Mouse (Mus musculus) forebrain, postnatal 0 days (tissue): ENCODE results near the gene Ttc9b. TPM values are rescaled to one million over a fixed set of nuclear protein-coding genes. Genes with fewer than 3 reads are reported as not detected.

Source experiments
- ATAC-seq: fragments of 200-750 bp; cut with Nextera tagmentation; 2 replicates; pipeline ENCODE4 v1.8.0; 2017; ENCODE audit warnings: mild to moderate bottlenecking, moderate library complexity
- DNase-seq: peaks from one replicate; pipeline ENCODE4 v3.0.0-alpha.2; 2015
- H3K27ac ChIP-seq: fragments of 300-500 bp; sonication (generic); 2 replicates; pipeline ENCODE4 v1.5.1; 2014; ENCODE audit warnings: low read depth, mild to moderate bottlenecking, antibody characterized with exemption, low read length, moderate library complexity, mixed read lengths
- H3K27me3 ChIP-seq: fragments of 300-500 bp; sonication (generic); 2 replicates; pipeline ENCODE4 v1.6.1; 2014; ENCODE audit warnings: mild to moderate bottlenecking, low read length, mixed read lengths; ENCODE audit not compliant: insufficient read depth
- H3K36me3 ChIP-seq: fragments of 300-500 bp; sonication (generic); 2 replicates; pipeline ENCODE4 v1.6.1; 2014; ENCODE audit warnings: mild to moderate bottlenecking, moderate library complexity; ENCODE audit not compliant: insufficient read depth
- H3K4me1 ChIP-seq: fragments of 300-500 bp; sonication (generic); 2 replicates; pipeline ENCODE4 v1.6.1; 2014; ENCODE audit warnings: antibody characterized with exemption; ENCODE audit not compliant: insufficient read depth
- H3K4me2 ChIP-seq: fragments of 300-500 bp; sonication (generic); 2 replicates; pipeline ENCODE4 v1.6.1; 2014; ENCODE audit warnings: low read depth, mild to moderate bottlenecking, moderate library complexity
- H3K4me3 ChIP-seq: fragments of 300-500 bp; sonication (generic); 2 replicates; pipeline ENCODE4 v1.5.1; 2014; ENCODE audit warnings: low read depth, low read length, mixed read lengths
- H3K9ac ChIP-seq: fragments of 300-500 bp; sonication (generic); 2 replicates; pipeline ENCODE4 v1.6.1; 2014; ENCODE audit warnings: mild to moderate bottlenecking
- H3K9me3 ChIP-seq: fragments of 300-500 bp; sonication (generic); 2 replicates; pipeline ENCODE4 v1.6.1; 2016; ENCODE audit warnings: low read length
- CTCF ChIP-seq: sonication (generic); IDR thresholded peaks from 2 replicates; pipeline ENCODE4 v1.5.1; 2016; ENCODE audit warnings: antibody characterized with exemption, control low read depth, low read depth
- WGBS: fragments of 180-500 bp; shearing (Covaris S2); extraction: QIAGEN DNeasy Blood & Tissue Kit; methylation state at CpG from one replicate; pipeline ENCODE4 v1.1.7; 2014; 5-methylcytosine and 5-hydroxymethylcytosine counted together
- polyA plus RNA-seq: library from polyadenylated mRNA; unstranded; fragments of >200 nt; fragmentation: Nextera tagmentation; extraction: Ambion mirVana; gene quantifications from 2 replicates; pipeline ENCODE4 v1.2.1, GENCODE M21; 2015
- total RNA-seq: library from RNA; depleted of rRNA; stranded (reverse); fragments of >200 nt; gene quantifications from 2 replicates; pipeline ENCODE4 v1.2.3, GENCODE M21; 2014

Gene Ttc9b
- total and polyA plus RNA-seq, 2 experiments from 2014 or later: 95.8 to 116 TPM

- Histone ChIP-seq H3K27ac (no peak overlapping the region), H3K9ac (no peak overlapping the region), H3K27me3 (no peaks in the 10 kb centered on the region), H3K4me2 (no peak overlapping the region), H3K4me3 (no peak overlapping the region), H3K4me1 (no peaks in the 10 kb centered on the region), H3K36me3 (no peaks in the 10 kb centered on the region), H3K9me3 (no peaks in the 10 kb centered on the region)
- 0 out of 2 replicates have a peak, but pooled peaks have one; percentile 30 for ATAC-seq
- no peak for DNase-seq
- 54% methylated on average over 1 of the region's 1 CpGs for WGBS
- peak; percentile 14; the same call in 1 of the 2 replicates for TF ChIP-seq CTCF
Observed at GRCm38 (mm10) chr7:27644471-27644870, 9.2 kb upstream of the Ttc9b start.

- H3K36me3 ChIP-seq: no peaks in the 10 kb centered on the region
- ATAC-seq (no peak), DNase-seq (no peak)
- H3K4me3 ChIP-seq: no peak overlapping the region
- H3K4me2 ChIP-seq: no peak overlapping the region
- H3K27me3 ChIP-seq: no peaks in the 10 kb centered on the region
- H3K27ac ChIP-seq: no peak overlapping the region
- no peak for TF ChIP-seq CTCF
- no peaks in the 10 kb centered on the region for H3K9me3 ChIP-seq
- no peak overlapping the region for H3K9ac ChIP-seq
- H3K4me1 ChIP-seq: no peaks in the 10 kb centered on the region
- 89% methylated on average over 7 of the region's 7 CpGs for WGBS
Observed at GRCm38 (mm10) chr7:27646516-27646915, 7.2 kb upstream of the Ttc9b start.

GRCm38 (mm10) chr7:27647281-27648002 is 6.3 kb upstream of the Ttc9b start:
- DNase-seq (no peak), ATAC-seq (no peak)
- H3K4me1 ChIP-seq: no peaks in the 10 kb centered on the region
- no peak overlapping the region for H3K4me3 ChIP-seq
- no peaks in the 10 kb centered on the region for H3K27me3 ChIP-seq
- H3K9me3 ChIP-seq: no peaks in the 10 kb centered on the region
- no peak for TF ChIP-seq CTCF
- H3K9ac ChIP-seq: no peak overlapping the region
- 75% methylated on average over 6 of the region's 6 CpGs for WGBS
- H3K27ac ChIP-seq: no peak overlapping the region
- H3K4me2 ChIP-seq: no peak overlapping the region
- no peaks in the 10 kb centered on the region for H3K36me3 ChIP-seq

GRCm38 (mm10) chr7:27649723-27650122 is 4.0 kb upstream of the Ttc9b start:
- Histone ChIP-seq H3K9me3 (no peaks in the 10 kb centered on the region), H3K36me3 (no peaks in the 10 kb centered on the region), H3K4me1 (0 out of 2 replicates have a peak, but pooled peaks cover 5% of the 10 kb centered on the region), H3K4me2 (no peak overlapping the region), H3K27me3 (no peaks in the 10 kb centered on the region), H3K9ac (no peak overlapping the region), H3K4me3 (no peak overlapping the region), H3K27ac (no peak overlapping the region)
- no peak for TF ChIP-seq CTCF
- 92% methylated on average over 11 of the region's 11 CpGs for WGBS
- DNase-seq (no peak), ATAC-seq (no peak)

GRCm38 (mm10) chr7:27650949-27651348 is 2.8 kb upstream of the Ttc9b start:
- Histone ChIP-seq H3K4me2 (no peak overlapping the region), H3K4me1 (peaks cover 11% of the 10 kb centered on the region; the same call in 1 of the 2 replicates)
- no peak for ATAC-seq

GRCm38 (mm10) chr7:27654607-27655276 is 1.0 kb downstream of the Ttc9b start:
- H3K36me3 ChIP-seq: peaks cover 35% of the 10 kb centered on the region
- no peaks in the 10 kb centered on the region for H3K9me3 ChIP-seq
- no peaks in the 10 kb centered on the region for H3K27me3 ChIP-seq
- peak overlapping the region; percentile 94; the same call in 1 of the 2 replicates for H3K27ac ChIP-seq
- ATAC-seq (no peak), DNase-seq (peak; percentile 60)
- TF ChIP-seq CTCF: peak; percentile 68
- WGBS: 66% methylated on average over 20 of the region's 20 CpGs
- H3K9ac ChIP-seq: peak overlapping the region; percentile 93
- H3K4me3 ChIP-seq: peak overlapping the region; percentile 69
- H3K4me2 ChIP-seq: peak overlapping the region; percentile 72
- H3K4me1 ChIP-seq: peaks cover 15% of the 10 kb centered on the region; the same call in 1 of the 2 replicates

More at GRCm38 (mm10) chr7:27650949-27651348, 2.8 kb upstream of the Ttc9b start:
- TF ChIP-seq CTCF: peak; percentile 70
- H3K9ac ChIP-seq: no peak overlapping the region
- no peak overlapping the region for H3K4me3 ChIP-seq
- WGBS: 8% methylated on average over 10 of the region's 10 CpGs
- H3K27ac ChIP-seq: no peak overlapping the region
- H3K27me3 ChIP-seq: no peaks in the 10 kb centered on the region
- H3K36me3 ChIP-seq: peaks cover 2% of the 10 kb centered on the region; the same call in 1 of the 2 replicates
- no peaks in the 10 kb centered on the region for H3K9me3 ChIP-seq
- DNase-seq: peak; percentile 85

- TF ChIP-seq CTCF: no peak
- H3K9me3 ChIP-seq: no peaks in the 10 kb centered on the region
- ATAC-seq (no peak), DNase-seq (peak; percentile 27)
- peak overlapping the region; percentile 72; the same call in 1 of the 2 replicates for H3K4me2 ChIP-seq
- no peaks in the 10 kb centered on the region for H3K27me3 ChIP-seq
- 68% methylated on average over 11 of the region's 11 CpGs for WGBS
- H3K4me1 ChIP-seq: peaks cover 15% of the 10 kb centered on the region; the same call in 1 of the 2 replicates
- peaks cover 40% of the 10 kb centered on the region for H3K36me3 ChIP-seq
- H3K27ac ChIP-seq: no peak overlapping the region
- no peak overlapping the region for H3K4me3 ChIP-seq
- H3K9ac ChIP-seq: no peak overlapping the region
Observed at GRCm38 (mm10) chr7:27655545-27655944, 1.8 kb downstream of the Ttc9b start.
